Mouse (Mus musculus): ENCODE results near the gene Dffa.
A peak's percentile ranks its signal among the peaks of the same experiment; 100 is the strongest.
"Not testable (repeated sequence)": the region's sequence is repeated elsewhere in the genome, so short reads cannot be mapped to it uniquely, and the experiment has no call there.

Dffa gene

DNA sequence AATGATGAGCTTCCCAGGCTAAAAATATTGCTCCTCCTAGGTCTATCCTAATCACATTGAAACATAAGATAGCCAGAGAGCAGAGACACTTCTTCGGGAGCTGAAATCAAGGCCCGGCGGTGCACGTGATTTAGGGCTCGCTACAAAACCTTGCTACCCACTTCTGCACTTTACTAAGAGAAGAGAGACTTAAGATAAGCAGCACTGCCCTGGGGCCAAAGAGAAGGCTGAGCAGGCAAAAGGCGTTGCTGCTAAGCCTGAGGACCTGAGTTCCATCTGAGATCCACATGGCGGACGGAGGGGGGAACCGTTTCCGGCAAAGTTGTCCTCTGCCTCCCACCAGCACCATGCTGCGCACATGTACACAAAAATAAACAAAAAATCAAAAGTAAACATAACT is 5.4 kb upstream of the Dffa start:
- DNase-seq (ENCODE audit: low spot score) = no peak

- peak; percentile 69 for DNase-seq (ENCODE audit: low spot score)
Measured at GRCm38 (mm10) chr4:149099369-149100017, 4.5 kb upstream of the Dffa start, which contains the start of gene Pex14. Gene Pex14 (minus strand): TSS chr4:149099876.

- not testable (repeated sequence) for DNase-seq (ENCODE audit: low spot score)
Measured at GRCm38 (mm10) chr4:149100449-149100848, 3.5 kb upstream of the Dffa start.

- DNase-seq (ENCODE audit: low spot score) = no peak
Measured at GRCm38 (mm10) chr4:149101456-149101855, 2.5 kb upstream of the Dffa start.

DNA sequence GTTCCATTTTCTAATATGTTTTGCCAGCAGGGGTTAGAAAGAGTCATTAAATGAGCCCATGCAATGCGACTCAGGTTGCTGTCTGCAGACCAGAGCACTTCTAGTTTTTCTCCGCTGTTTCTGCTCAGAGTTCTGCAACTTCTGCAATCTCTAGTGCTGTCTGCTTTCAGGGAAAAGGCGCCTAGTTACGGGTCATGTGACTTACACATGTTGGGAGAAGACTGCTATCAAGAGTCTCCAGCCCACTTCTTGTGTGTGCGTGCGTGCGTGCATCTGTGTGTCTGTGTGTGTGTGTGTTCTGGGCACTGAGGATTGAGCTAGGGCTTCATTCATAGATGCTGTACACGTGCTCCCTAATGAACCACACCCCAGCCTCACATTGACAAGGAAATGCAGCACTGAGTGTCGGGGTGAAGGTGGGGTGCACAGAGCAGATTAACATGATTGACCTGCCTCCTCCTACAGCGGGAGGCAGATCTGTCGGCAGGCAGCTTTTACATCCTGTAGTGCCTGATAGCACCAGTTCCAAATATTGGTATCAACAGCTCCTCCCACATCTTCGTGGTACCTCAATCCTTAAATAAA is 16.1 kb downstream of the Dffa start:
- DNase-seq (ENCODE audit: low spot score) = not testable (repeated sequence)

DNA sequence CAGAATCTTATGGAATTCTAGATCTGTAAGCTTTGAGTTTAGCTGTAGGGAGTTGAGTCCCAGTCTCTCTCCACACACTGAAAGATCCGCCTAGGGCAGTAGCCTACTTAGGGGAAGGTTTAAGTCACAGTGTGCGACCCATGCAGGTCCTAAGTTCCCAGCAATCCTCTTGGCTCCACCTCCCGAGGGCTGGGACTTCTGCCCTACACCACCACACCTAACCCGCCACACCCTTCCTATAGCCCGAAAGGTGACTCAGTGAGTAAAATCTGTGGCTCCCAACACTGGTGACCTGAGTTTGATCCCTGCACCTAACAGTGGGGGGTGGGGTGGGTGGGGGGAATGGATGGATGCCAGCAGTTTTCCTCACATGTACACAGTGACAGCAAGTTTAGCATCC is 19.5 kb downstream of the Dffa start:
- no peak for DNase-seq (ENCODE audit: low spot score)

GRCm38 (mm10) chr4:149125341-149126114 is 21.6 kb downstream of the Dffa start:
- DNase-seq (ENCODE audit: low spot score) = no peak

DNA sequence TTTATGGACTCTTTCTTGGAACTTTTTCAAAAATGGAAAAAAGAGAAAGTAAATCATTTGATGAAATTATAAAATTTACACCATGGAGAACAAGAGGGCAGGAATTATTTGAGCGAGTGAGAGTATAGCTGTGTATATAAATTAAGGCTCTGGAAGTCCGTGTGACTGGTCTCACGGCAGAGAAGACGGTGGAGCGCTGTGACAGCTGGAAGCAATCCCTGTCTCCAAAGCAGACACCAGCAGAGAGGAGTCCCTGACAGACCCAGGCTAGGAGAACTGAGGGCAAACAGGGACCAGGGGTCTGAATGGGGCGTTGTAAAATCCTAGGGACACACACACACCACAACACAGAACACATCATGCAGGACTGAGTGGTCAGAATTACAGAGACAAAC is 22.2 kb downstream of the Dffa start:
- no peak for DNase-seq (ENCODE audit: low spot score)

- DNase-seq (ENCODE audit: low spot score) = no peak
Measured at GRCm38 (mm10) chr4:149126663-149127062, 22.7 kb downstream of the Dffa start, which contains the start of gene Cort. Gene Cort (minus strand): TSS chr4:149126763.

GRCm38 (mm10) chr4:149128467-149128866 is 24.5 kb downstream of the Dffa start:
- DNase-seq (ENCODE audit: low spot score) = no peak

GRCm38 (mm10) chr4:149131021-149131752 is 27.2 kb downstream of the Dffa start:
- DNase-seq (ENCODE audit: low spot score) = no peak

- no peak for DNase-seq (ENCODE audit: low spot score)
Measured at GRCm38 (mm10) chr4:149131789-149132565, 28.0 kb downstream of the Dffa start.

GRCm38 (mm10) chr4:149133395-149133794 is 29.4 kb downstream of the Dffa start:
- no peak for DNase-seq (ENCODE audit: low spot score)

GRCm38 (mm10) chr4:149136116-149136850 is 32.3 kb downstream of the Dffa start:
- DNase-seq (ENCODE audit: low spot score) = no peak

DNA sequence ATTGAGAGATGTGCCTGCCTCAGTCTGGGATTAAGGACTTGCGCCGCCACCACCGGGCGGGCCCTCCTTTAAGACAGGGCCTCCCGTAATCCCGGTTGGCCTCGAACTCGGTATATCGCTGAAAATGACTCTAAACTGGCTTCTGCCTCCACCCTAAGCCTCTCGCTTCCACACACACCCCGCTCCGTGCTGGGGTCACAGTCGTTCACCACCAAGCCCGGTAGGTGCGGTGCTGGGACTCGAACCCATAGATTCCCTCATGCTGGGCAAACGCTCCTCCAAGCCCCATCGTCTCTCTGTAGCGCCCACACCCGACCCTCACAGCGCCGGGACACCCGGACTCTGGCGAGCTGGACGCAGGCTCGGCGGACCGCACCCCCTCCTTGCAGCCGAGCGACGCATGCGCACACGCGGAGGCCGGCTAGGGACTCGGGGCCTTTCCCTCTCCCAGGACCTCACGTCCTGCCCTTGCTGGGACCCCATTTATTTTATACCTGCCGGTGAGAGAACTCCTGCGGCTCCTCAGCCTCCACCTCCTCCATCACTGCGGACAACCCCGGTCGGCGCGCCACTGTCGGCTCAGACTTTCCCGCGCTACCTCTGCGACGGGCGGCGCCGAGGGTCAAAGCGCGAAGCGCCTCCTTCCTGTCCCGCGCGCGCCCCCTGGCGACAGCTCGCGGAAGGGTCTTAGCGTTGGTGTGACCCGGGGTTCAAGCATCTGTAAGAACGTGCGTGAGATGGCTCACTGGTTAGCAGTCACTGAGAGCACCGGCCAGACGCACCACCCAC is 33.2 kb downstream of the Dffa start, which contains the start of gene Cenps:
Gene Cenps (minus strand): TSS at position 648 of the 789 bp plus-strand sequence.
- DNase-seq (ENCODE audit: low spot score) = peak; percentile 67

DNA sequence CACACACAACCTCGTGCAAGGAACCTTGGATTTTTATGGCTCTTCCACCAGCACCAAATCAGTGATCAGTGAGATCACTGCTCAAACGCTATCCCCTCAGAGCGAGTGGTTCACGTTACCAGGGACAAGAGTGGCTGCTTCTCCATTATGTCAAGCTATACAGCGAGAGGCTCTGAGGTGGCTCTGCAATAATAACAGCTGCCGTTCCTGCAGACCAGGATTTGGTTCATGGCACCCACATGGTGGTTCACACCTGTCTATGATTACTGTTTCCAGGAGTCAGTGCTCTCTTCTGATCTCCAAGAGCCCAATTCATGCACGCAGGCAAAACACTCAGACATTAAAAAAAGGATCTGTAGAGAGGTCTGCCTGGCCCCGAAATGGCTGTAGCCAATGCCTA is 34.6 kb downstream of the Dffa start:
- no peak for DNase-seq (ENCODE audit: low spot score)

GRCm38 (mm10) chr4:149143594-149143993 is 39.6 kb downstream of the Dffa start:
- DNase-seq (ENCODE audit: low spot score) = no peak

DNA sequence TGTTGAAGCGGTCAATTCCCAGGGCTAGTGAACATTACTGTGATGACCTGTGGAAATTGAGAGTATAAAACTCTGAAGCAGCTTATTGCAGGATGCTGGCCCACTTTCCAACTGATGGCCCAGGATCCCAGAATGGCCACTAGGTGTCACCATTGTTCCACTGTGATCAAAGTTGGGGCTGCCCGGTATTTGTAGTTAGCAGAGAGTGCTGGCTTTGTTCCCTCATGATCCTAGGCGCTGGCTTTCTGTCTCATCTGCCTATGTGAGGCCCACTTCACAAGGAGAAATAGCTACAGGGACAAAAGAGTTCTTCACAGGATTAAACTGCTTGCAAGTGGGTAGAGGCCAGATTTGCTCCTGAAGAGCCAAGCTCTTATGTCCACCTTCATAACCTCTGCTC is 40.5 kb downstream of the Dffa start:
- DNase-seq (ENCODE audit: low spot score) = peak; percentile 89

GRCm38 (mm10) chr4:149145151-149145550 is 41.2 kb downstream of the Dffa start:
- no peak for DNase-seq (ENCODE audit: low spot score)

- DNase-seq (ENCODE audit: low spot score) = no peak
Measured at GRCm38 (mm10) chr4:149147528-149147927, 43.6 kb downstream of the Dffa start.

Measured in layer of hippocampus, adult 9-10 months (tissue).